Mouse (Mus musculus): ENCODE measurements around the gene Ubr1.
A peak's percentile ranks its signal among the peaks of the same experiment; 100 is the strongest.

DNA sequence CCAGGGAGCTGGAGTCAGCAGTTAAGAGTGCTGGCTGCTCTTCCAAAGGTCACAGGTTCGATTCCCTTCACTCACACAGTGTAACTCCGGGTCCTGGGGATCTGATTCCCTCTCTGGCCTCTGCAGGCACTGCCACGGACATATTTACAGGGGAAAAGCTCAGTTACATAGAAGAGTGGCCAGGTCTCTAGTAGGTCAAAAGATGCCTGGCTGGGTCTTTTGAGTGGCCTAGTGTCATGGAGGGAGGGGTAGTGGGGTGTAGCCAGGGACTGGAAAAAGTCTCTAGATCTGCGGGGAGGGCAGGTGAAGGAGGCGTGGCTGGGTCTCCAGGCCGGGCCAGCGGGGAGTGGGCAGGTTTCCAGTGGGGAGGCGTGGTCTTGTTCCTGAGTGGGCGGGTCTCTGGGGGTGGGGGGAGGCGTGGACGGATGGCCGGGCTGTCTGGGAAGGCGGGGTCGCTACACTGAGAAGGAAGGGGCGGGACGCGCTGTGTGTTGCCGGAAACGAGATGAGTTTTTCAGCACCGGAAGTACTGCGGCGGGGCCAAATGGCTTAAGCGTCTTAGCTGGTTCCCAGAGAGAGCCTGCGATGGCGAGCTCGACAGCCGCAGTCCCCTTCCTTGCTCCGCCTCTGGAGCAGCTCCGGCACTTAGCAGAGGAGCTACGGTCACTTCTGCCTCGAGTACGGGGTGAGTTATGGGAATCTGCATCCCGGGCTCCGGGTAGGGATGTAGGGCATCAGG lies 37.6 kb upstream of the Ubr1 start, which contains the start of gene Ccndbp1:
- TF ChIP-seq CTCF (IDR thresholded peaks at IDR 0.05; ENCODE audit: insufficient read depth, low read length) (no peak), POLR2A (IDR thresholded peaks at IDR 0.05; ENCODE audit: borderline replicate concordance, extremely low read depth, low read depth, low read length) (peak; percentile 76)
